Mouse (Mus musculus): ENCODE measurements around the gene Abcc5.

DNA sequence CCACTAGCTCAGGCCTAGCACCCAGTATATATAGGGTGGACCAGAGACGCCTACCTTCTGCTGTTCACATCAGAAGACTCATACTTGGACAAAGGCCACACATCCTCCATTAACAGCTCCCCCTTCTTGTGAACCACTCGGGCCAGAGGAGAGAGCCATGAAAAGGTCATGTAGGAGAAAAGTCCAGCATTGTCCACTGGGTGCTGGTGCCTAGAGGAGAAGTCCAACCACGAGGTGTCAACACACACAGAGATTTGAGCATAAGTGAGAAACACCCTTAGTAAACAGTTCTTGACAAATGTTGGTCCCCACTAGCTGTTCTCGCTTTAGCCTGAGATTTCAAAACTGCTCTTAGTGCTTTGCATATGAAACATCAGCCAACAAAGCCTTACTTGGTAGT, 20.9 kb downstream of the Abcc5 start:
- TF ChIP-seq CTCF (IDR thresholded peaks at IDR 0.05; ENCODE audit: borderline replicate concordance, insufficient read depth, low read length) (no peak), POLR2A (IDR thresholded peaks at IDR 0.05; ENCODE audit: low read depth, low read length) (no peak)
